Mouse (Mus musculus): ENCODE measurements around the gene Tmem176a. TPM values are rescaled to one million over a fixed set of nuclear protein-coding genes. Genes with fewer than 3 reads are reported as not detected.

Tmem176a gene
- polyA plus RNA-seq, 1 experiment from 2014 or later: 242 TPM

Other genes with a start within 250 kb of the Tmem176a start
- gene Repin1, start 247.0 kb upstream of the Tmem176a start, polyA plus RNA-seq (2015; fragmentation: Nextera tagmentation; extraction: Ambion mirVana): 30.5 and 32.3 TPM in 2 replicates
- gene Gm44965, start 247.0 kb upstream of the Tmem176a start, polyA plus RNA-seq (2015; fragmentation: Nextera tagmentation; extraction: Ambion mirVana): not detected in 2 replicates
- 6.2 and 7.4 TPM in 2 replicates for gene Zfp775, start 238.9 kb upstream of the Tmem176a start, polyA plus RNA-seq (2015; fragmentation: Nextera tagmentation; extraction: Ambion mirVana)
- gene AI854703, start 214.2 kb upstream of the Tmem176a start, polyA plus RNA-seq (2015; fragmentation: Nextera tagmentation; extraction: Ambion mirVana): 0.41 and 0.57 TPM in 2 replicates
- gene Gimap8, start 193.7 kb upstream of the Tmem176a start, polyA plus RNA-seq (2015; fragmentation: Nextera tagmentation; extraction: Ambion mirVana): 5.9 and 6.1 TPM in 2 replicates
- gene Gimap9, start 164.8 kb upstream of the Tmem176a start, polyA plus RNA-seq (2015; fragmentation: Nextera tagmentation; extraction: Ambion mirVana): 14.2 and 14.6 TPM in 2 replicates
- 53.8 and 58.5 TPM in 2 replicates for gene Gimap4, start 156.4 kb upstream of the Tmem176a start, polyA plus RNA-seq (2015; fragmentation: Nextera tagmentation; extraction: Ambion mirVana)
- gene Gimap6, start 132.7 kb upstream of the Tmem176a start, polyA plus RNA-seq (2015; fragmentation: Nextera tagmentation; extraction: Ambion mirVana): 50.6 and 54.7 TPM in 2 replicates
- gene Gm28053, start 122.3 kb upstream of the Tmem176a start, polyA plus RNA-seq (2015; fragmentation: Nextera tagmentation; extraction: Ambion mirVana): 3.6 and 4.6 TPM in 2 replicates
- gene Gimap7, start 122.3 kb upstream of the Tmem176a start, polyA plus RNA-seq (2015; fragmentation: Nextera tagmentation; extraction: Ambion mirVana): not detected in 2 replicates
- 46.7 and 51.1 TPM in 2 replicates for gene Gimap1, start 101.9 kb upstream of the Tmem176a start, polyA plus RNA-seq (2015; fragmentation: Nextera tagmentation; extraction: Ambion mirVana)
- gene Gimap5, start 94.7 kb upstream of the Tmem176a start, polyA plus RNA-seq (2015; fragmentation: Nextera tagmentation; extraction: Ambion mirVana): 22.3 and 22.4 TPM in 2 replicates
- gene Gimap3, start 70.1 kb upstream of the Tmem176a start, polyA plus RNA-seq (2015; fragmentation: Nextera tagmentation; extraction: Ambion mirVana): 0.08 and 0.10 TPM in 2 replicates
- 450 and 479 TPM in 2 replicates for gene Tmem176b, start 577 bp downstream of the Tmem176a start, polyA plus RNA-seq (2015; fragmentation: Nextera tagmentation; extraction: Ambion mirVana)
- 0.30 TPM in 1 of 2 replicates, not detected in the other for gene Aoc1, start 32.0 kb downstream of the Tmem176a start, polyA plus RNA-seq (2015; fragmentation: Nextera tagmentation; extraction: Ambion mirVana)
- not detected in 2 replicates for gene 1600015I10Rik, start 89.0 kb downstream of the Tmem176a start, polyA plus RNA-seq (2015; fragmentation: Nextera tagmentation; extraction: Ambion mirVana)
- gene Doxl2, start 134.0 kb downstream of the Tmem176a start, polyA plus RNA-seq (2015; fragmentation: Nextera tagmentation; extraction: Ambion mirVana): not detected in 2 replicates
- gene Svs1, start 145.9 kb downstream of the Tmem176a start, polyA plus RNA-seq (2015; fragmentation: Nextera tagmentation; extraction: Ambion mirVana): not detected in 2 replicates
- gene Gpnmb, start 195.6 kb downstream of the Tmem176a start, polyA plus RNA-seq (2015; fragmentation: Nextera tagmentation; extraction: Ambion mirVana): 0.63 and 0.93 TPM in 2 replicates
- 66.4 and 77.4 TPM in 2 replicates for gene Malsu1, start 232.9 kb downstream of the Tmem176a start, polyA plus RNA-seq (2015; fragmentation: Nextera tagmentation; extraction: Ambion mirVana)